Mouse (Mus musculus) heart, postnatal 14 days (tissue): ENCODE measurements around the gene Ankrd42. TPM values are rescaled to one million over a fixed set of nuclear protein-coding genes. Genes with fewer than 3 reads are reported as not detected.

Experiments used
- DNase-seq, 2 experiments: peaks; one replicate each; pipeline ENCODE4 v3.0.0; 2021 to 2022
- intact Hi-C: fragments of 180-260 bp; cut with DNase I; formaldehyde crosslinking; loops from one replicate; pipeline ENCODE4 v1.15.1; 2025
- total RNA-seq, 2 experiments: library from RNA; stranded (reverse); gene quantifications; 2 replicates each; pipeline ENCODE4 v1.2.3; 2021

The Ankrd42 gene
- total RNA-seq, 2 experiments from 2014 or later: 1.4 to 1.9 TPM

- no peak for DNase-seq
- intact Hi-C loops: no loop called here
Measured at GRCm38 (mm10) chr7:92583567-92583966, 53.4 kb downstream of the Ankrd42 start.

GRCm38 (mm10) chr7:92580491-92581207, 56.3 kb downstream of the Ankrd42 start:
- DNase-seq: no peak
- intact Hi-C loops: no loop called here

GRCm38 (mm10) chr7:92566775-92567174, 70.2 kb downstream of the Ankrd42 start:
- no peak for DNase-seq
- intact Hi-C loops: loop anchor here (10.0 kb wide), 2 partner anchors 178 to 268 kb away; partner anchors contain the start of gene Rab30

GRCm38 (mm10) chr7:92560986-92561876, 75.7 kb downstream of the Ankrd42 start, which contains the start of gene Ccdc90b:
Ccdc90b (plus strand) TSS chr7:92561149.
- DNase-seq: peak; percentile 80
- intact Hi-C loops: loop anchor here (5.0 to 10.0 kb wide), 4 partner anchors 76 to 311 kb away; partner anchors contain the start of genes Ankrd42, Ddias, Prcp and Rab30

- intact Hi-C loops: no loop called here
- no peak for DNase-seq
Measured at GRCm38 (mm10) chr7:92558744-92559143, 78.2 kb downstream of the Ankrd42 start.

GRCm38 (mm10) chr7:92550990-92551392, 86.0 kb downstream of the Ankrd42 start:
- intact Hi-C loops: loop anchor here (2.0 kb wide), 1 partner anchor 448 kb away; no protein-coding TSS in a partner anchor
- peak in 1 of 2 experiments; percentile 35 for DNase-seq

GRCm38 (mm10) chr7:92550248-92550989, 86.5 kb downstream of the Ankrd42 start:
- intact Hi-C loops: loop anchor here (2.0 kb wide), 1 partner anchor 448 kb away; no protein-coding TSS in a partner anchor
- no peak for DNase-seq

GRCm38 (mm10) chr7:92546763-92547162, 90.2 kb downstream of the Ankrd42 start:
- DNase-seq: no peak
- intact Hi-C loops: no loop called here

GRCm38 (mm10) chr7:92532351-92533036, 104.4 kb downstream of the Ankrd42 start:
- DNase-seq: no peak
- intact Hi-C loops: no loop called here

Other genes with a start within 250 kb of the Ankrd42 start
- gene Ccdc90b, start 76.0 kb downstream of the Ankrd42 start, total RNA-seq: 10 to 100 TPM; 30.8 TPM
- 10 to 100 TPM; 32.7 to 34.0 TPM for gene Pcf11, start 32.8 kb upstream of the Ankrd42 start, total RNA-seq
- gene Rab30, start 104.5 kb upstream of the Ankrd42 start, total RNA-seq: 10 to 100 TPM; 13.5 to 17.1 TPM
- 1 to 10 TPM in 1 of 2 experiments, under 1 TPM in 1; 0.88 to 1.1 TPM for gene Ddias, start 237.1 kb upstream of the Ankrd42 start, total RNA-seq
- 10 to 100 TPM; 36.6 to 39.2 TPM for gene Prcp, start 237.3 kb upstream of the Ankrd42 start, total RNA-seq